Mouse (Mus musculus): ENCODE results near the gene Scaf4.

GRCm38 (mm10) chr16:90179892-90180291 lies 104.4 kb downstream of the Scaf4 start:
- TF ChIP-seq CTCF (IDR thresholded peaks at IDR 0.05; ENCODE audit: borderline replicate concordance, control insufficient read depth, extremely low read depth, insufficient read depth, low read length, poor library complexity), result no peak
- no peak for TF ChIP-seq POLR2A (IDR thresholded peaks at IDR 0.05; ENCODE audit: control insufficient read depth, extremely low read depth, insufficient read depth, low read length, poor library complexity)
